Mouse (Mus musculus) limb, embryonic 15.5 days (tissue): ENCODE measurements around the gene Slc45a2. TPM values are rescaled to one million over a fixed set of nuclear protein-coding genes. Genes with fewer than 3 reads are reported as not detected.

ENCODE experiments used
- ATAC-seq: fragments of 200-750 bp; cut with Nextera tagmentation; 2 replicates; pipeline ENCODE4 v1.8.0; 2017; ENCODE audit warnings: low read depth, moderate TSS enrichment; ENCODE audit not compliant: insufficient number of reproducible peaks, low FRiP score, low TSS enrichment
- H3K27ac ChIP-seq: fragments of 300-500 bp; sonication (generic); 2 replicates; pipeline ENCODE4 v1.5.1; 2015; ENCODE audit warnings: moderate library complexity, mild to moderate bottlenecking, inconsistent platforms
- H3K27me3 ChIP-seq: fragments of 300-500 bp; sonication (generic); 2 replicates; pipeline ENCODE4 v1.6.1; 2015; ENCODE audit warnings: inconsistent platforms
- H3K36me3 ChIP-seq: fragments of 300-500 bp; sonication (generic); 2 replicates; pipeline ENCODE4 v1.6.1; 2015; ENCODE audit warnings: inconsistent platforms
- H3K4me1 ChIP-seq: fragments of 300-500 bp; sonication (generic); 2 replicates; pipeline ENCODE4 v1.6.1; 2015; ENCODE audit warnings: inconsistent platforms
- H3K4me2 ChIP-seq: fragments of 300-500 bp; sonication (generic); 2 replicates; pipeline ENCODE4 v1.6.1; 2015; ENCODE audit warnings: mild to moderate bottlenecking, inconsistent platforms
- H3K4me3 ChIP-seq: fragments of 300-500 bp; sonication (generic); 2 replicates; pipeline ENCODE4 v1.5.1; 2015; ENCODE audit warnings: mild to moderate bottlenecking, inconsistent platforms
- H3K9ac ChIP-seq: fragments of 300-500 bp; sonication (generic); 2 replicates; pipeline ENCODE4 v1.6.1; 2015; ENCODE audit warnings: inconsistent platforms
- H3K9me3 ChIP-seq: fragments of 300-500 bp; sonication (generic); 2 replicates; pipeline ENCODE4 v1.6.1; 2016; ENCODE audit warnings: inconsistent platforms
- WGBS: fragments of 180-500 bp; shearing (Covaris S2); methylation state at CpG from one replicate; pipeline ENCODE4 v1.1.7; 2015; 5-methylcytosine and 5-hydroxymethylcytosine counted together
- polyA plus RNA-seq: library from polyadenylated mRNA; unstranded; fragments of >200 nt; fragmentation: Nextera tagmentation; extraction: Ambion mirVana; gene quantifications from 2 replicates; pipeline ENCODE4 v1.2.1, GENCODE M21; 2015

The Slc45a2 gene
- polyA plus RNA-seq, 1 experiment from 2014 or later = 0.50 TPM

DNA sequence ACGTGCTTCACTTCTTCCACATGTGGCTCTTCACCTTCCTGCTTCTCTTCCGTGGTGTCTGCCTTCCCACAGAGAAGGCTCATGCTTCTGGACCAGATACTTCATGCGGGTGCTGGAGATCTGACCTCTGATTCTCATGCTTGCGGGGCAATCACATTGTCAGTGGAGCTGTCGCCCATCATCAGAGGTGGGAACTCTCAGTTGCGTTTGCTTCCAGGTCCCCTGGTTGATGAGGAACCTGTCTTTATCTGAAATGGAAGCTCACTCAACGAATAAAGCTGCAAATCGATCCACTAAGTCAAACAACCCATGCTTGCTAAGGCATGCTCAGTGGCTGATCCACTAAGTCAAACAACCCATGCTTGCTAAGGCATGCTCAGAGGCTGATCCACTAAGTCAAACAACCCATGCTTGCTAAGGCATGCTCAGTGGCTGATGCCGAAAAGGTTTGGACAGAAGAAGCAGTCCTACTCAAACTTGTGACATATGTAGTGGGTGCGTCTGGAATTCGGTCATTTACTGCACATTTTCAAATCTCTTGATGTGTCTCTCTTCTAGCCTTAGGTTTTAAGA is 10.5 kb downstream of the Slc45a2 start:
- ATAC-seq = no peak
- no peaks in the 10 kb centered on the region for H3K27me3 ChIP-seq
- 77% methylated on average over 11 of the region's 11 CpGs for WGBS

DNA sequence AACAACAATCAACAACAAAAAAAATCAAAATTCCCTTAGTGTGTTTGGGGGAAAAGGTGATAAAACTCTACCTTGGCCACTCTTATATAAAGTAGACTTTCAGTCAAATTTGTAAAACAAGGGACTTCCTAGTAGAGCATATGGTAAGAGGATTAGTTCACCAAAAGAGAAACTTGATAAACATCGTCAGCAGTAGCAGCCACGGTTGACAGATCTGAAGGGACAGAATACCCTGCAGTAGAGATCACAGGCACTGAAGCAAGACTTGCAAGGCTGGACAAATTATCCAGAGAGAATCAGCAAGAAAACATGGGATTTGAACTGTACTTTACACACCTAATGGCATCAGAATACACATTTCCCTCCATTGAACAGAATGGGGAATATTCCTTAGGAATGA is 14.4 kb downstream of the Slc45a2 start:
- no peak for ATAC-seq
- Histone ChIP-seq H3K9ac (no peak overlapping the region), H3K27me3 (no peaks in the 10 kb centered on the region), H3K27ac (no peak overlapping the region), H3K4me3 (no peak overlapping the region), H3K36me3 (no peaks in the 10 kb centered on the region), H3K9me3 (no peaks in the 10 kb centered on the region), H3K4me2 (no peak overlapping the region), H3K4me1 (no peaks in the 10 kb centered on the region)
- 61% methylated on average over 2 of the region's 2 CpGs for WGBS

More for the DNA sequence above, 10.5 kb downstream of the Slc45a2 start:
- Histone ChIP-seq H3K4me3 (no peak overlapping the region), H3K27ac (no peak overlapping the region), H3K9me3 (no peaks in the 10 kb centered on the region), H3K4me1 (no peaks in the 10 kb centered on the region), H3K36me3 (no peaks in the 10 kb centered on the region), H3K9ac (no peak overlapping the region), H3K4me2 (no peak overlapping the region)

DNA sequence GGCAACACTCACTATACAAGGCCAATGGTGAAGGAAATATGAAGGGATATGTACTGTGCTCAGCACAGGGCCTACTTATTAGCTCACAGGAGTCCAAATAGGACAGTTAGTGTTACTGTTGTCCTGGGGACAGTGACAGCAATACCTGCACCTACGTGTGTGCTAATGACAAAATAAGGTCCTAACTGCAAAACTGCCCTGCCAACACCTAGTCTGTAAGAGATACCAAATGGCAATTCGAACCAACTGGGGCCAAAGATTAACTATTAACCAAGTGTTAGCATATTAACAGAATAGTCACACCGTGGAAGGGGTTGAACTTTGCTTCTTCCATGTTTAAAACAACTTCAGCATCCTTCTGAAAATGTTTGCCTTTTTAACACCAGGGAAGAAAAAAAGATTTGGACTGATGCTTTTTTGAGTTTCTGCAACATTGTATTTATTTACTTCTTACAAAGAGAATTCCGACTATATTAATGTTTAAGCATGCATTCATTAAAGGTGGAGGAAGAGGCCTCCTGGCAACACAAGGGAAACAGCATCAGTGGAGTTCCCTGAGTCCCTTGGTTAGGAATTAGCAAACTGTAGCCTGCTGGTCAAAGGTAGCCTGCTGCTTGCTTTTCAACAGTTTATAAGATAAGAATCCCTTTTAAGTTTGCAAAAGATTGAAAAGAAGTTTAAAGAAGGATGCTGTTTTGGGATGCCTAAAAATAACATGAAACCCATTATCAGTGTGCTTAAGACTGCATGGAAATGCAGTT is 26.5 kb downstream of the Slc45a2 start:
- no peaks in the 10 kb centered on the region for H3K36me3 ChIP-seq
- H3K4me2 ChIP-seq = no peak overlapping the region
- no peak overlapping the region for H3K4me3 ChIP-seq
- no peak overlapping the region for H3K27ac ChIP-seq
- 0 out of 2 replicates have a peak, but pooled peaks cover 2% of the 10 kb centered on the region for H3K27me3 ChIP-seq
- WGBS = 71% methylated on average over 4 of the region's 4 CpGs
- no peaks in the 10 kb centered on the region for H3K4me1 ChIP-seq
- no peak overlapping the region for H3K9ac ChIP-seq
- H3K9me3 ChIP-seq = no peaks in the 10 kb centered on the region
- no peak for ATAC-seq

DNA sequence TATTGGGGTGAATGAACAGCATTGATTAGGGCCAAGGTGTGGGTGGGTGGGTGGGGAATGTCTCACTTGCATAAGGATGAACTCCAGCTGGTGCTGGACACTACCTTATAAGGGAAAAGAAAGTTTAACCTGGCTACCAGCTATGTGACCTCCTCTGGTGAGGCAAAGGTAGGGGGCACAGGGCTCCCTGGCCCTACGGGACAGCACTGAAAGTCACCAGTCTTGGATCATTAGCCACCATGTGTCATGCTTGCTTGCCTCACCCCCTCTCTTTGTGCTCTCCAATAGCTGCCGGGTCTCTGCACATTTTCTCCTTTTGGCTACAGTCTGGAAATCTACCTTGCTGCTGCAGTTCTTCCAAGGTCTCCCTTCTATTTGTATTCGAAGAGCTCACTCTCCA is 29.7 kb downstream of the Slc45a2 start:
- Histone ChIP-seq H3K9ac (no peak overlapping the region), H3K4me2 (no peak overlapping the region), H3K36me3 (no peaks in the 10 kb centered on the region), H3K9me3 (no peaks in the 10 kb centered on the region), H3K4me3 (no peak overlapping the region), H3K27me3 (peaks cover 26% of the 10 kb centered on the region), H3K4me1 (no peaks in the 10 kb centered on the region), H3K27ac (no peak overlapping the region)
- 81% methylated on average over 3 of the region's 3 CpGs for WGBS
- ATAC-seq = no peak

DNA sequence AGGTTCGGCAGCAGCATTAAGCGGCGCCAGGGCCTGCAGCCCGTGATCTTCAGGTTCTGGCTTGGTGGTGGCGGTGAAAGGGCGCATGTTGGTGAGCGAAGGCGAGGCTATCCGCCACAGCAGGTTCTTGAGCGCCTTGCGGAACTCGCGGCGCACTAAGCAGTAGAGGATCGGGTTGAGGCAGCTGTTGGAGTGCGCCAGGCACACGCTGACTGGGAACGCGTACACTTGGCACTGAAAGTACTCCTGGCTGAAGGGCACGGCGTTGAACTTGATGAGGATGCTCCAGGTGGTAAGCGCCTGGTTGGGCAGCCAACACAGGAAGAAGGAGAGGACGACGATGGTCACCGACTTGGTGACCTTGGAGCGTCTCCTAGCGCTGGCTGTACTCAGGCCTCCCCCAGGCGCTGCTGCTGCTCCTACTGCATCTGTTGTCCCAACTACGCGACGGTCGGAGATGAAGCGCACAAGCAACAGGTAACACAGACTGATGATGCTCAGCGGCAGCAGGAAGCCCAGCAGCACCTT is 35.5 kb downstream of the Slc45a2 start:
- Histone ChIP-seq H3K27ac (no peak overlapping the region), H3K4me2 (peak overlapping the region; percentile 61), H3K9me3 (no peaks in the 10 kb centered on the region), H3K27me3 (peaks cover 59% of the 10 kb centered on the region), H3K4me1 (peaks cover 25% of the 10 kb centered on the region), H3K4me3 (peak overlapping the region; percentile 37), H3K9ac (no peak overlapping the region), H3K36me3 (no peaks in the 10 kb centered on the region)
- ATAC-seq = no peak
- 6% methylated on average over 34 of the region's 34 CpGs for WGBS

DNA sequence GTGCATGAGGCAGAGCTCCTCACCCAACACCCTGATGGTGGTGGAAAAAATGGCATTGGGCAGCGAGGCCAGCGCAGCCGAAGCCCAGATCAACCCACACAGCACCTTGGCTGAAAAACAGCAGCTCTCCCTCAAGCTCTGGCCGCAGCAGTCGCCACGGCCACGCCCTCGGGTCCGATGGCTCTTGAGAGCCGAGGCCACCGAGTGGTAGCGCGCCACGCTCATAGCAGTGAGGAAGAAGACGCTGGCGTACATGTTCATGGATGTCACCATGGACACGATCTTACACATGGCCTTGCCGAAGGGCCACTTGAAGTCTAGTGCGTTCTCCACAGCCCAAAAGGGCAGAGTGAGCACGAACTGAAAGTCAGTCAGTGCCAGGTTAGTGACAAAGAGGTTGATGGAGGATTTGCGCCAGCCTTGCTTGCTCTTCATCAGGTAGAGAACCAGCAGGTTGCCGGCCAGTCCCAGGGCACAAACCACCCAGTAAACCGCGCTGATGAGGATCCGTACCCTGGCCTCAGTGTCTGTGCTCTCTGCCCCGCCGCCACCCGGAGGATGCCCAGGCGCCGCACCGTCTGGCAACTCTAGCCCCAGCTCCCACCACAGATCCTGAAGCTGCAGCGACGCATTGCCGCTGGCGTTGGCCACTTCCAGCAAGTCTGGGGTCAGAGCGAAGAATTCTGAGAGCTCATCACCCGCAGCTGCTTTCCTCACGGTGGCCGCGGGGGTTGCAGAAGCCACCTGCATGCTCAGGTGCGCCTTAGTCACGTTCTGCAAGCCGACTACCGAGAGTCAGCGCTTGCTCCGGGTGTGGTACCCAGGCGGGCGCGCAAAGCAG is 36.2 kb downstream of the Slc45a2 start:
- Histone ChIP-seq H3K9me3 (no peaks in the 10 kb centered on the region), H3K27me3 (peaks cover 59% of the 10 kb centered on the region), H3K9ac (no peak overlapping the region), H3K4me3 (peak overlapping the region; percentile 37), H3K27ac (no peak overlapping the region), H3K4me2 (peak overlapping the region; percentile 61), H3K4me1 (peaks cover 25% of the 10 kb centered on the region), H3K36me3 (no peaks in the 10 kb centered on the region)
- no peak for ATAC-seq
- 3% methylated on average over 49 of the region's 49 CpGs for WGBS

DNA sequence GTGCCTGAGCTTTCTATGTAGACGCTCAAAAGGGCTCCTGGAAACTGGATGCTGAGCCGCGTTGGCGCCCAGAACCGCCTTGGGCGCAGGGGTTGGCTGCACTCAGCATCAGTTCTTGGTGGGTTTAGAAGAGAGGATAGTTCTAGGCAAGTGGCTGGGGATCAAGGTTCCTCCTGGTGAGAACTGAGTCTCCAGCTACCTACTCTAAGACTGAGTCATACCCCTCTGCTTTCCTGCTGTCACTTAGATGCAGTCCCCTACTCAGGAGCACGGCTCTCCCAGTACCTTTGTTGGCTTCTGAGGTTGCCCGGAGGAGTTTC is 36.8 kb downstream of the Slc45a2 start:
- no peaks in the 10 kb centered on the region for H3K9me3 ChIP-seq
- H3K4me2 ChIP-seq = peak overlapping the region; percentile 61
- no peaks in the 10 kb centered on the region for H3K36me3 ChIP-seq
- H3K27ac ChIP-seq = no peak overlapping the region
- peak overlapping the region; percentile 37 for H3K4me3 ChIP-seq
- 5% methylated on average over 8 of the region's 8 CpGs for WGBS
- no peak overlapping the region for H3K9ac ChIP-seq
- no peak for ATAC-seq
- peaks cover 25% of the 10 kb centered on the region for H3K4me1 ChIP-seq
- H3K27me3 ChIP-seq = peaks cover 55% of the 10 kb centered on the region

DNA sequence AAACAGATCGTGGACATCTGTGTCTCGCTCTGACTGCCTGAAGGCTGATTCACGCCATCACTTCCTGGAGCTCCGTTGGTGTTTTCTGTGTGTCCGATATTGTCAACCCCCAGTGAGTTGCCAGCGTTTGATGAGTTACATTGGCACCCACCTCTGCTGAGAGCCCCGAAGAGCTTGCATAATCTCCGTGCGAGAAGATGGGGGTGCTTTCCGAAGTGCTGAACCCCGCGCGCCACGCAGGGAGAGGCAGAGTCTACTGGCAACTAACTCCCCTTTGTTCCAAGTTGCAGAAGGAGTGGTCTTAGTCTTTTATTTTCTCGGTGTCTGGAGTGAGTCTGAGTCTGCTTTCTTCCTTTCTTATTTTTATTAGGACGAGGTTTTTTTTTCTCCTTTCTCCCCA is 37.2 kb downstream of the Slc45a2 start, which contains the start of gene Rxfp3:
Rxfp3 (minus strand) TSS at position 281 of the 400 bp plus-strand sequence.
- Histone ChIP-seq H3K4me1 (peaks cover 25% of the 10 kb centered on the region), H3K27me3 (peaks cover 55% of the 10 kb centered on the region)
- ATAC-seq = no peak

DNA sequence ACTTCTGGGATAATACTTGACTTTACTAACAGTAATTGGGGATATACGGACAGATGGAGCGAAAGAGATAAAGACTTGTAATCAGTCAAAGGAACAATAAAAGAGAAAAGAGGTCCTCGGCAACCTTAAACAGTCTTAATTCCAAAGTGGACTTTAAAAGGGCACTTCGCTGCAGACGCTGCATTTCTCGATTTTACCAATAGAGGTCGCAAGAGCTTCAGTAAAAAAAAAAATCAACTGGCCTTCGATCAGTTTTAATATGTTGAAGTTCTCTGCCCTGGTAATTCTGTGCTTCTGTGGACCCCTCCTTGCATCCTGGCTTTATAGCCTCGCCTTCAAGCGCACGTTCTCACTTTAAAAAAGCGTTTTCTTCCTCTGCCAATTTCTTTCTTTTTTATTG is 38.0 kb downstream of the Slc45a2 start:
- no peaks in the 10 kb centered on the region for H3K9me3 ChIP-seq
- H3K4me1 ChIP-seq = peaks cover 25% of the 10 kb centered on the region
- H3K4me3 ChIP-seq = no peak overlapping the region
- ATAC-seq = no peak
- no peaks in the 10 kb centered on the region for H3K36me3 ChIP-seq
- WGBS = under 1% methylated on average over 12 of the region's 12 CpGs
- H3K4me2 ChIP-seq = no peak overlapping the region
- no peak overlapping the region for H3K9ac ChIP-seq
- peaks cover 50% of the 10 kb centered on the region for H3K27me3 ChIP-seq
- H3K27ac ChIP-seq = no peak overlapping the region

More for the DNA sequence above, 37.2 kb downstream of the Slc45a2 start, which contains the start of gene Rxfp3:
- H3K27ac ChIP-seq = no peak within 1 kb of the TSS
- no peaks in the 10 kb centered on the region for H3K36me3 ChIP-seq
- 5% methylated on average over 16 of the region's 16 CpGs for WGBS
- H3K9me3 ChIP-seq = no peaks in the 10 kb centered on the region
- peak within 1 kb of the TSS; percentile 37 for H3K4me3 ChIP-seq
- H3K4me2 ChIP-seq = peak within 1 kb of the TSS; percentile 61
- H3K9ac ChIP-seq = no peak within 1 kb of the TSS

DNA sequence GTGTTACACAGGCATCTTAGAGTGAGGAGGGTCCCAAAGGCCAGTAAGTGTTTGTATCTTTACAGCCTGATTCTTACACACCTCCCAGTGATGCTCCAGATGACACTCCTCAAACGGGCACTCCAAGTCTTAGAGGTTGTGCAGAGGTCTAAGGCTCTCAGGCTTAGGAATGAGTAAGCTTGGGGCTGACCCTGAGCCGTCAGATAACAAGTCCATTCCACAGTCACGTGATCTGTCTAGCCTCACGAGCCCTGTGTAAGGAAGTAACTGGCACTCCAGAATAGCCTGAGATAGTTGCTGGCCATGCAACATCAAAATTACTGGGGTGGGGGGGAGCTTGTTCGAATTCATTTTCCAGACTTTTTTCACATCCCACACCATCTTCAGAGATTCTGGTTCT is 39.5 kb downstream of the Slc45a2 start:
- Histone ChIP-seq H3K27ac (no peak overlapping the region), H3K36me3 (no peaks in the 10 kb centered on the region), H3K4me1 (peaks cover 25% of the 10 kb centered on the region), H3K9me3 (no peaks in the 10 kb centered on the region), H3K4me3 (no peak overlapping the region), H3K9ac (no peak overlapping the region), H3K27me3 (peaks cover 34% of the 10 kb centered on the region), H3K4me2 (no peak overlapping the region)
- ATAC-seq = no peak
- 62% methylated on average over 5 of the region's 5 CpGs for WGBS

DNA sequence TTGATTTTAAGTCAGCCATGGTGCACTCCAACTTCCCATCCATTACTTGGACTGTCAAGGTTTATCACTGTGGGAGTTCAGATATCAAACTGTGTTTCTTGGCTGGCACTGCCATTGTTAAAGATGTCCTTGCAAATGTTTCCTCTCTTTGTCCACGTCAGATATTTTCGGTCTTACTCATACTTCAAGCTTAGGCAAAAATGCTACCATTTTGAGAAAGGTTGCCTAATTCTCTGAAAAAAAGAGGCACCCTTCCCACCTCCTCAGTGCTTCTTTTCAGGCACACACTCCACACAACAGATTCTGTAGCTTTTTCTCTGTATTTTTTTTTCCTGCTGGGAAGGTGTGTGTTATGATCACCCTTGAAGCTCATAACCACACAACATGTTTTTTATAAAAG is 40.7 kb downstream of the Slc45a2 start:
- Histone ChIP-seq H3K9me3 (no peaks in the 10 kb centered on the region), H3K4me2 (no peak overlapping the region), H3K36me3 (no peaks in the 10 kb centered on the region), H3K9ac (no peak overlapping the region), H3K27ac (no peak overlapping the region), H3K4me3 (no peak overlapping the region), H3K4me1 (peaks cover 16% of the 10 kb centered on the region), H3K27me3 (peaks cover 22% of the 10 kb centered on the region)
- WGBS = 87% methylated on average over 2 of the region's 2 CpGs
- ATAC-seq = no peak

DNA sequence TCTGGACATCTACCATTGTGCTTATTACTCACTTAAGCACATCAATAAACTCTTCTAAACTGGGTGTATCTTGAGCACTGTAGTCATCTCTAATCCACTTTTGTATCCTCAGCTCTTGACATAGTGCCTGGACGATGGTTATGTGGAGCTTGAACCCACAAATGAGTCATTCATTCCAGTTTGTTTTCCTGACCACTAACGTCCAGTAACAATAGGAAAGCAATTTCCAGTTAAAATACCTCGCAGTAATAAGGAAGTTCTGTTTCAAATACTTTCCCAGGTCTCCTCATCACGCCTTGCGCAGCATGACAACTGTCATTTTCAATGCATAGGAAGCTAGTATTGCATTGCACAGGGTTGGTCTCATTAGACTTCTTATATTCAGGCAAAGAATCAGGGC is 42.3 kb downstream of the Slc45a2 start:
- Histone ChIP-seq H3K36me3 (no peaks in the 10 kb centered on the region), H3K4me1 (peaks cover under 1% of the 10 kb centered on the region; the same call in 1 of the 2 replicates), H3K27me3 (peaks cover 6% of the 10 kb centered on the region), H3K9ac (no peak overlapping the region), H3K27ac (no peak overlapping the region), H3K4me3 (no peak overlapping the region), H3K9me3 (no peaks in the 10 kb centered on the region), H3K4me2 (no peak overlapping the region)
- ATAC-seq = no peak
- 83% methylated on average over 5 of the region's 5 CpGs for WGBS
